Mouse (Mus musculus) CH12.LX (cell line): ENCODE measurements around the gene Ly6g6e.

Experiments used
- CHD2 ChIP-seq: IDR thresholded peaks from 2 replicates; pipeline ENCODE4 v1.6.1; 2011; ENCODE audit warnings: low read length, improper control_type of control experiment
- CTCF ChIP-seq, 2 experiments: IDR thresholded peaks in 1 of 2; conservative IDR thresholded peaks in 1 of 2; 2 replicates each; pipeline ENCODE4 v1.5.1; 2011 to 2012; ENCODE audit warnings: low read depth in 2 of 2, low read length in 2 of 2, improper control_type of control experiment in 1 of 2, inconsistent platforms in 1 of 2, mild to moderate bottlenecking in 1 of 2, moderate library complexity in 1 of 2
- EP300 ChIP-seq: IDR thresholded peaks from 2 replicates; pipeline ENCODE4 v1.6.1; 2011; ENCODE audit warnings: low read length, improper control_type of control experiment
- ETS1 ChIP-seq: conservative IDR thresholded peaks from 2 replicates; pipeline ENCODE4 v1.6.1; 2012; ENCODE audit warnings: low read depth, mild to moderate bottlenecking, inconsistent platforms, low read length, improper control_type of control experiment, moderate library complexity
- GABPA ChIP-seq: IDR thresholded peaks from 2 replicates; pipeline ENCODE4 v1.6.1; 2012; ENCODE audit warnings: low read depth, low read length, improper control_type of control experiment, inconsistent platforms; ENCODE audit not compliant: insufficient replicate concordance
- JUND ChIP-seq: conservative IDR thresholded peaks from 2 replicates; pipeline ENCODE4 v1.6.1; 2011; ENCODE audit warnings: low read depth, low read length, improper control_type of control experiment
- KAT2A ChIP-seq: IDR thresholded peaks from 2 replicates; pipeline ENCODE4 v1.6.1; 2012; ENCODE audit warnings: low read length, improper control_type of control experiment, inconsistent platforms; ENCODE audit not compliant: insufficient replicate concordance
- NELFE ChIP-seq: IDR thresholded peaks from 2 replicates; pipeline ENCODE4 v1.6.1; 2011; ENCODE audit warnings: low read depth, low read length, improper control_type of control experiment
- NRF1 ChIP-seq: IDR thresholded peaks from 2 replicates; pipeline ENCODE4 v1.6.1; 2014; ENCODE audit warnings: low read depth, mild to moderate bottlenecking, inconsistent platforms, low read length, improper control_type of control experiment, moderate library complexity
- POLR2A ChIP-seq: IDR thresholded peaks from 2 replicates; pipeline ENCODE4 v1.6.1; 2011; ENCODE audit warnings: low read depth, mild to moderate bottlenecking, improper control_type of control experiment, low read length
- RAD21 ChIP-seq: IDR thresholded peaks from 2 replicates; pipeline ENCODE4 v1.6.1; 2011; ENCODE audit warnings: low read depth, mild to moderate bottlenecking, low read length, improper control_type of control experiment, moderate library complexity
- ZKSCAN1 ChIP-seq: IDR thresholded peaks from 2 replicates; pipeline ENCODE4 v1.6.1; 2012; ENCODE audit warnings: low read depth, inconsistent platforms, low read length, improper control_type of control experiment, borderline replicate concordance
- ZNF384 ChIP-seq: IDR thresholded peaks from 2 replicates; pipeline ENCODE4 v1.6.1; 2012; ENCODE audit warnings: low read depth, low read length, improper control_type of control experiment, inconsistent platforms

DNA sequence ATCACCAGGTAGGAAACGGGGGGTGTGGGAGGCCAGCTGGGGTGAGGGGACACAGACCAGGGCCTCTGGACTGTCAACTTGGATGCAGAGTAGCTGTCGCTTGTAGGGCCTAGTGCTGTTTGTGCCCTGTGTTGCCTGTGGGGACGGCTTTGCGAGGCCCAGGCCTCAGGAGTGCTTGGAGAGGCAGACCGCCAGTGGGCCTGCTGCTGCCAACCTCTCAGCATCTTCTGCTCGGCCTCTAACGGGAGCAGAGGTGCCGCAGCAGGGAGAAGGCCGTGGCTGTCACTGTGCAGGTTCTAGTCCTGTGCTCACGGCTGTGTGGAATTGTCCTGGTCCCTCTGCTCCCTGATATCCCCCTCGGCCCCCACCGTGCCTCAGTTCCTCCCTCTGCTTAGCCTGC, 19.9 kb downstream of the Ly6g6e start:
- TF ChIP-seq GABPA (no peak), EP300 (no peak), CTCF (conservative IDR thresholded peaks at IDR 0.05 in 1 of 2, IDR thresholded peaks at IDR 0.05 in 1 of 2; ENCODE audit: low read depth in 2 of 2, low read length in 2 of 2) (no peak), KAT2A (no peak), POLR2A (no peak), ETS1 (no peak), RAD21 (no peak), CHD2 (no peak), ZNF384 (no peak), ZKSCAN1 (no peak), NRF1 (no peak), NELFE (no peak), JUND (no peak)
